Mouse (Mus musculus): Measurements from ENCODE around the gene Rgs17. TPM values are rescaled to one million over a fixed set of nuclear protein-coding genes. Genes with fewer than 3 reads are reported as not detected.
"Not testable (repeated sequence)": the region's sequence is repeated elsewhere in the genome, so short reads cannot be mapped to it uniquely, and the experiment has no call there.

Rgs17 gene
- polyA plus RNA-seq (2015; fragmentation: Nextera tagmentation; extraction: Ambion mirVana): 1.2 and 1.4 TPM in 2 replicates

GRCm38 (mm10) chr10:5922294-5922828, at the start of gene Rgs17:
Rgs17 (minus strand) TSS chr10:5922400.
- Histone ChIP-seq H3K27me3 (peaks cover 23% of the 10 kb centered on the region), H3K27ac (no peak within 1 kb of the TSS), H3K4me1 (peaks cover 12% of the 10 kb centered on the region), H3K9me3 (replicated peaks) (no peaks in the 10 kb centered on the region), H3K9ac (peak within 1 kb of the TSS; percentile 45; the same call in 1 of the 2 replicates), H3K4me2 (peak within 1 kb of the TSS; percentile 100), H3K4me3 (replicated peaks) (peak within 1 kb of the TSS; percentile 64), H3K36me3 (no peaks in the 10 kb centered on the region)
- peak; percentile 95 for ATAC-seq (replicated peaks; ENCODE audit: low FRiP score)
- under 1% methylated on average over 33 of the region's 35 CpGs for WGBS

- Histone ChIP-seq H3K4me3 (replicated peaks) (no peak overlapping the region), H3K36me3 (no peaks in the 10 kb centered on the region), H3K27me3 (no peaks in the 10 kb centered on the region), H3K4me1 (no peaks in the 10 kb centered on the region), H3K9ac (no peak overlapping the region), H3K4me2 (no peak overlapping the region), H3K27ac (no peak overlapping the region), H3K9me3 (replicated peaks) (no peaks in the 10 kb centered on the region)
- no peak for ATAC-seq (replicated peaks; ENCODE audit: low FRiP score)
- WGBS: 71% methylated on average over 2 of the region's 2 CpGs
These were observed 45.5 kb upstream of the Rgs17 start for GRCm38 (mm10) chr10:5967655-5968054.

GRCm38 (mm10) chr10:5953787-5954186, 31.6 kb upstream of the Rgs17 start:
- H3K27ac ChIP-seq; H3K36me3 ChIP-seq; H3K4me1 ChIP-seq; H3K4me2 ChIP-seq; H3K9ac ChIP-seq; H3K9me3 ChIP-seq (replicated peaks); H3K4me3 ChIP-seq (replicated peaks); ATAC-seq (replicated peaks; ENCODE audit: low FRiP score); H3K27me3 ChIP-seq: not testable (repeated sequence)

GRCm38 (mm10) chr10:5924261-5924660, 2.1 kb upstream of the Rgs17 start:
- Histone ChIP-seq H3K9me3 (replicated peaks) (no peaks in the 10 kb centered on the region), H3K27me3 (peaks cover 23% of the 10 kb centered on the region), H3K4me1 (peaks cover 12% of the 10 kb centered on the region), H3K4me2 (no peak overlapping the region), H3K27ac (no peak overlapping the region), H3K9ac (no peak overlapping the region), H3K4me3 (replicated peaks) (no peak overlapping the region), H3K36me3 (no peaks in the 10 kb centered on the region)
- 89% methylated on average over 5 of the region's 5 CpGs for WGBS
- ATAC-seq (replicated peaks; ENCODE audit: low FRiP score): no peak

- Histone ChIP-seq H3K4me2 (peak overlapping the region; percentile 100; the same call in 1 of the 2 replicates), H3K9me3 (replicated peaks) (no peaks in the 10 kb centered on the region), H3K4me1 (peaks cover 12% of the 10 kb centered on the region), H3K36me3 (no peaks in the 10 kb centered on the region), H3K4me3 (replicated peaks) (no peak overlapping the region), H3K27me3 (peaks cover 23% of the 10 kb centered on the region), H3K9ac (no peak overlapping the region), H3K27ac (no peak overlapping the region)
- WGBS: 17% methylated on average over 9 of the region's 9 CpGs
- ATAC-seq (replicated peaks; ENCODE audit: low FRiP score): no peak
These were observed 896 bp upstream of the Rgs17 start for GRCm38 (mm10) chr10:5923096-5923495.

GRCm38 (mm10) chr10:5921771-5922170, 429 bp downstream of the Rgs17 start:
- ATAC-seq (replicated peaks; ENCODE audit: low FRiP score): no peak; the same call in 1 of the 2 replicates

GRCm38 (mm10) chr10:5921031-5921551, 1.1 kb downstream of the Rgs17 start:
- H3K27ac ChIP-seq: no peak overlapping the region
- peaks cover 12% of the 10 kb centered on the region for H3K4me1 ChIP-seq
- under 1% methylated on average over 12 of the region's 12 CpGs for WGBS
- peak; percentile 65; the same call in 1 of the 2 replicates for ATAC-seq (replicated peaks; ENCODE audit: low FRiP score)
- H3K4me2 ChIP-seq: peak overlapping the region; percentile 100
- peak overlapping the region; percentile 64 for H3K4me3 ChIP-seq (replicated peaks)
- no peaks in the 10 kb centered on the region for H3K36me3 ChIP-seq
- no peak overlapping the region for H3K9ac ChIP-seq
- H3K27me3 ChIP-seq: peaks cover 23% of the 10 kb centered on the region
- no peaks in the 10 kb centered on the region for H3K9me3 ChIP-seq (replicated peaks)

More at GRCm38 (mm10) chr10:5921771-5922170, 429 bp downstream of the Rgs17 start:
- Histone ChIP-seq H3K4me1 (peaks cover 12% of the 10 kb centered on the region), H3K27ac (no peak overlapping the region), H3K9me3 (replicated peaks) (no peaks in the 10 kb centered on the region), H3K9ac (peak overlapping the region; percentile 45; the same call in 1 of the 2 replicates), H3K27me3 (peaks cover 23% of the 10 kb centered on the region), H3K36me3 (no peaks in the 10 kb centered on the region), H3K4me3 (replicated peaks) (peak overlapping the region; percentile 64), H3K4me2 (peak overlapping the region; percentile 100)
- under 1% methylated on average over 31 of the region's 31 CpGs for WGBS

GRCm38 (mm10) chr10:5904399-5904798, 17.8 kb downstream of the Rgs17 start:
- Histone ChIP-seq H3K36me3 (no peaks in the 10 kb centered on the region), H3K27ac (no peak overlapping the region), H3K9ac (no peak overlapping the region), H3K9me3 (replicated peaks) (no peaks in the 10 kb centered on the region), H3K4me3 (replicated peaks) (no peak overlapping the region), H3K27me3 (no peaks in the 10 kb centered on the region), H3K4me2 (no peak overlapping the region), H3K4me1 (no peaks in the 10 kb centered on the region)
- WGBS: 87% methylated on average over 2 of the region's 2 CpGs
- ATAC-seq (replicated peaks; ENCODE audit: low FRiP score): no peak

GRCm38 (mm10) chr10:5901777-5902176, 20.4 kb downstream of the Rgs17 start:
- Histone ChIP-seq H3K27me3 (no peaks in the 10 kb centered on the region), H3K9me3 (replicated peaks) (no peaks in the 10 kb centered on the region), H3K27ac (no peak overlapping the region), H3K9ac (no peak overlapping the region), H3K36me3 (no peaks in the 10 kb centered on the region), H3K4me2 (no peak overlapping the region), H3K4me1 (no peaks in the 10 kb centered on the region), H3K4me3 (replicated peaks) (no peak overlapping the region)
- ATAC-seq (replicated peaks; ENCODE audit: low FRiP score): no peak
- 68% methylated on average over 4 of the region's 4 CpGs for WGBS

GRCm38 (mm10) chr10:5900731-5901130, 21.5 kb downstream of the Rgs17 start:
- Histone ChIP-seq H3K4me1 (no peaks in the 10 kb centered on the region), H3K4me3 (replicated peaks) (no peak overlapping the region), H3K27me3 (no peaks in the 10 kb centered on the region), H3K36me3 (no peaks in the 10 kb centered on the region), H3K9me3 (replicated peaks) (no peaks in the 10 kb centered on the region), H3K4me2 (no peak overlapping the region), H3K27ac (no peak overlapping the region), H3K9ac (no peak overlapping the region)
- WGBS: 77% methylated on average over 6 of the region's 6 CpGs
- no peak for ATAC-seq (replicated peaks; ENCODE audit: low FRiP score)

GRCm38 (mm10) chr10:5877106-5877505, 45.1 kb downstream of the Rgs17 start:
- Histone ChIP-seq H3K4me1 (no peaks in the 10 kb centered on the region), H3K36me3 (no peaks in the 10 kb centered on the region), H3K27ac (no peak overlapping the region), H3K9ac (no peak overlapping the region), H3K4me2 (no peak overlapping the region), H3K4me3 (replicated peaks) (no peak overlapping the region), H3K9me3 (replicated peaks) (no peaks in the 10 kb centered on the region), H3K27me3 (no peaks in the 10 kb centered on the region)
- 61% methylated on average over 3 of the region's 3 CpGs for WGBS
- ATAC-seq (replicated peaks; ENCODE audit: low FRiP score): no peak

GRCm38 (mm10) chr10:5871081-5871480, 51.1 kb downstream of the Rgs17 start:
- 49% methylated on average over 4 of the region's 4 CpGs for WGBS
- no peaks in the 10 kb centered on the region for H3K36me3 ChIP-seq
- H3K9ac ChIP-seq: no peak overlapping the region
- ATAC-seq (replicated peaks; ENCODE audit: low FRiP score): no peak
- H3K4me2 ChIP-seq: no peak overlapping the region
- no peaks in the 10 kb centered on the region for H3K4me1 ChIP-seq
- no peaks in the 10 kb centered on the region for H3K27me3 ChIP-seq
- H3K4me3 ChIP-seq (replicated peaks): no peak overlapping the region
- no peaks in the 10 kb centered on the region for H3K9me3 ChIP-seq (replicated peaks)
- no peak overlapping the region for H3K27ac ChIP-seq

Data from kidney, embryonic 15.5 days (tissue).